Mouse (Mus musculus): ENCODE results near the gene Cacna1e.

The Cacna1e gene

GRCm38 (mm10) chr1:154779908-154780514 lies 104.3 kb downstream of the Cacna1e start:
- DNase-seq: no peak

DNA sequence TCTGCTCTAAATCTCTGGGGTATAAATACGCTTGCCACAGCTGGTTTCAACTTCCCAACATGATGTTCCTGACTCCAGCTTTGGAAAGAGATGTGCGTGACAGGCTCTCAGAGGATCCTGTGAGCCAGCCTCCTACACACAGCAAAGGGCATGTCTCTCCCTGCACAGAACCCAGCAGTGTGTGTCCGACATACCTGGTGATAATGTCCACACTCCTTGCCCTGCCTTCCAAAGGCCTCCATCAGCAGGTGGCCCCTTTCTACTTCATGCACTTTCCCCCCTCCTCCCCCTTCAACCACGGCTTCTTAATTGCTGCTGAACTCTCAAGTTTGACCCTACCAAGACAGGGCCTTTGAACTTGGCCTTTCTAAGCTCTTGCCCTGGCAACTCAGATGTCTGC lies 108.0 kb downstream of the Cacna1e start:
- no peak for DNase-seq

- no peak for DNase-seq
These were observed 109.8 kb downstream of the Cacna1e start for GRCm38 (mm10) chr1:154774468-154774867.

GRCm38 (mm10) chr1:154771111-154771510 lies 113.2 kb downstream of the Cacna1e start:
- DNase-seq: peak; percentile 37 to 51

GRCm38 (mm10) chr1:154770542-154770941 lies 113.8 kb downstream of the Cacna1e start:
- DNase-seq: no peak

GRCm38 (mm10) chr1:154763132-154763531 lies 121.2 kb downstream of the Cacna1e start:
- DNase-seq: no peak

DNA sequence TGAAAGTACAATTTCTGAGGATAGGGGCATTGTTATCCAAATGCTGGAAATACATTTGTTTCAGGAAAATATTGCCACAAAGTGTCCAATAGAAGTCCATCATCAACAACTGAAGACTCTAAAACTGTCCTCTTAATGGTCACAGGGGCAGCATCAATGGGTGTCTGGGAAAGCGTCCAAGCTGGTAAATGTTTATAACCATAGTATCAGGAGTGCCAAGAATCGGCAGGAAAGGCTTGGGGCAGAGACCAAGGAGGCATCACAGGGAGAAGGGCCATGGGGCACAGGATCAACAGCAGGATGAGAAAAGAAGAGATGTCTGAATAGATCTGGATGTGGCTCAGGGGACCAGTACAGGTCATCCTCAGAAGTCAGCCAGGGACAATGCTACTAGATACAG lies 132.2 kb downstream of the Cacna1e start:
- DNase-seq: no peak

DNA sequence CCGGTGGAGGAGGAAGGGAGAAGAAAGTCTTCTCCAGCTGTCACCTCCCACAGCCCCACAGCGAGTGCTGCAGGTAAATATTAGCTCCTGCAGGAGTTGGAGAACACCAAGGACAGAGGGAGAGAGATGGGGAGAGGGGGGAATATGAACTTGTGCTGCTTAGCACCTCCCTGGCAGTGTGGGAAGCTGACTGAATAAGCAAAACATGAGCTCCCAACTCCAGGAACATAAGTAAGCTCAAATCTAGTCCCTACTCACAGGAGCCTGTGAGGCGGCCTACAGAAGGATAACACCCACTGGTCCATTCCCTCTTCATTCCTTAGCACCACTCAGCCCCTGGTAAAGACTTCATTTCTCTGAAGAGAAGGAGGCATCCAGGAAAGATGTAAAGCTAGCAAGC lies 135.8 kb downstream of the Cacna1e start:
- DNase-seq: no peak

- no peak for DNase-seq
These were observed 139.1 kb downstream of the Cacna1e start for GRCm38 (mm10) chr1:154745241-154745640.

DNA sequence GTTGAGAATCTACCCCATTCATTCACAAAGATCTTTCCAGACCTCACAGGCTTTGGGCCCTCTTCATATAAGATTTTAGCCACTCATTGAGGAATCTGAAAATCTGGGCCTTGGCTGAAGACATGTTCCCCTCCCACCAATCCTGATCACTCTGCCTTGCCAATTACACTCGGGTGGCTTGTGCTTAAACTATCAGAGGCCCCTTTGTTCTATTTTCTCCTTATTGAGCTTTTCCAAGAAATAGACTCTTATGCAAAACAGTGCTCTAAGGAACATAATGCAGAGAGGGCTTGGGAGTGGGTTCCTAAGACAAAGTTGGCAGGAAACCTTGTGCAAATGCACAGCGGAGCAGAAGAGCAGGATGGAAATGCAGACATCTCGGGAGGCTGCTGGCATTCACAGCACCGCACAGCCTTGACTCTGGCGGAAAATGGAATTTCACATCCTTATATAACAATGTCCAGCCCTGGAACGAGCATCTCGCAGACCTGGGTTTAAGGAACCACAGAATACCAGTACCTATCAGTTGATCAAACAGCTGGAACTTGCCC lies 153.8 kb downstream of the Cacna1e start:
- peak in 1 of 2 experiments; percentile 31 for DNase-seq

GRCm38 (mm10) chr1:154729269-154729980 lies 154.9 kb downstream of the Cacna1e start:
- peak; percentile 90 to 94 for DNase-seq

GRCm38 (mm10) chr1:154728682-154729081 lies 155.6 kb downstream of the Cacna1e start:
- DNase-seq: no peak

GRCm38 (mm10) chr1:154727696-154728095 lies 156.6 kb downstream of the Cacna1e start:
- DNase-seq: no peak

DNA sequence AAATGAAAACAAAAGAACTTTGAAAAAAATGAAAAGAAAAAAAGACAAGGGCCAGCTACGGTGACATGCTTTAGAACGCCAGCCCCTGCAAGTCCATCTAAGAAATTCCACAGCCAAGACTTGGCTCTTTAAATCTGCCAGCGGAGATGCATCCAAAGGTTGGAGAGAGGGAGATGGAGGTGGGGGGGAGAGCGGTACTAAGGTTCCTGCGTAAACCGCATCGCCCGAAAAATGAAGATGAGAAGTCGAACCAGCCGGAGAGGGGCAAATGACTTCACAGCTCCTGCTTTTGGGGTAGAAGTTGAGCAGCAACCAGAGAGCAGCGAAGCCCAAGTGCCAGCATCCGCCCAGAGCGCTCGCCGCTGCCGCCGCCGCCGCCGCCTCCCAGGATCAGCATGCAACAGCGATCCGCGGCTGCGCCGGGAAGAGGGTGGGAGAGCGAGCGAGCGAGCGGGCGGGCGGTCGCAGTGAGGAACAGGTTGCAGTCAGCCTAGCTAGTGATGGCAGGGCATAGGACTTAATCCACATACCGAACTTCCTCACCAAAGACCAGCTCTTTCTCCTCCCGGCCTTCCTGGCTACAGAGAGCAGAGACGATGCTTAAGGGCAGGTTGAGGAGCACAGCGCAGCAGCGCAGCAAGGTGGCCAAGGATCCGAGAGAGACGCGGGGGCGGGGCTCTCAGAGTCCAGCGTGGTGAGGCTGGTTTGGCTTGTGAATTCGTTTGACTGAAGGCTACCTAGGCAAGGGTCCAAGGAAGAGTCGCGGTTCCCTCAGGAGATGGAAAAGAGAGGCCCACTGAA lies 157.7 kb downstream of the Cacna1e start:
- peak; percentile 66 to 70 for DNase-seq

GRCm38 (mm10) chr1:154725356-154726320 lies 158.7 kb downstream of the Cacna1e start:
- DNase-seq: no peak

DNA sequence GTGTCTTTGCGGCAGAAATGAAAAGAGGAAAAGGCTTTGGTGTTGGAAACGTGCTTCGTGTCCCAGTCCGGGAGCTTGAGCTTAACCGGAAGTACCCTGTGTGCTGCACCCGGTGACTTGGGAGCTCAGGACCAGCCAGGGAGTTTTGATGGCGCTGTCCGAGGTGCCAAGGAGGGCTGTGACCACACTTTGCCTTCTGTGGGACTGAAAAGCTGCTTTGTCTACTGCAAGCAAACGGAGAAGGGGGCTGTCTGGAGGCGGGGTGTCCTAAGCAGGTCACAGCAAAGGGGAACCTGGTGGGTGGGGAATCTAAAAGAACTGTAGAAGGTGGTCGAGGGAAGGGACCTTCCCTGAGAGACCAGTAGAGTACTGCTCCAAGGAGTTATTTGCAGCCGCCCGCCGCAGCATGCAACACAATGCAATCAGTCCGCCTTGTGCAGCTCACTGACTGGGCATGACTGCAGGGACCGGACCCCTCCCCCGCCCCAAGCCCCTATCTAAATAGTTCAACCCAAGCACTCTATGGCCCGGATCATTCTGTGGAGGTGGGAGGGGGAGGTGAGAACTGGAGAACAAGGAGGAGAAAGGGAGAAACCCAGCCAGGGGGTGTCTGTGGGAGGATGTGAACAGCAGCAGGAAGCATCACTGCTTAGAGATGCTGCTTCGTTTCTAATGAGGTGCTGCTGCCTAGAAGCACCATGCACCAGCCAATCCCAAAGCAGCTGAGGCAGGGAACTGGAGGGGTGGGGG lies 160.6 kb downstream of the Cacna1e start:
- DNase-seq: no peak

DNA sequence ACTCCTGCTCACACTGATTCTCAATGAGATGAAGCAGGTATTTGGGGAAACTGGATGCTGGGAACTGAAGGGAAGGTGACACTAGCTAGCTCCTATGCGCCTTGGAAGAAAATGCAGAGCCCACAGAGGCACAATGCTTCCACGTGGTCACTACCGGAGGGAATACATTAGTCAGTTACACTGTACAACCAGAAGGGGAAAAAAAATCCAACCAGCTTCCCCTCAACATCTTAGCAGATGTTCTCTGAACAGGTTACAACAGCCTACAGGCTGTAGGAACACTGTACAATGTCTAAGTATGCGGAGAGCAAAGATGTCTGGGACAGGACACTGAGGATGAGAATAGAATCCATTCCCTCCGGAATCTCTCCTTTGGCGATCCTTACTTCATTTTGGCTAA lies 161.2 kb downstream of the Cacna1e start:
- no peak for DNase-seq

GRCm38 (mm10) chr1:154715596-154715995 lies 168.7 kb downstream of the Cacna1e start:
- DNase-seq: no peak

DNA sequence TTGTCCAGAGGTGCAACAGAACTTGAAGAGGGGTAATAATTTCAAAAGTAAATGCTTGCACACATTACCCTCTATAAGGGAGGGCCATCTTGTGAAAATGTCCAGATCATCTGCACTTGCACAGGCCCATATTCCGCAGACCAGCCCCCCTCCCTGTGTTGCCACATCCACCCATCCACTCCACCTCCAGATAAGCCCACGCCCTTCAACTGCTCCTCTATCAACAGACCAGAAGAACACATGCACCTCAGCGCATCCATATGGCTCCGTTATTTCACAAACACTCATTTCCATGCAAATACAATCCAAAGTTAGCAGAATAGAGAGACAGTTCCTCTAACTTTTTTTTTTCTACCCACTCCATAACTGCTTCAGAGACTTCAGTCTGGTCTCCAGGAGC lies 171.6 kb downstream of the Cacna1e start:
- DNase-seq: no peak

- no peak for DNase-seq
These were observed 176.6 kb downstream of the Cacna1e start for GRCm38 (mm10) chr1:154707584-154708290.

GRCm38 (mm10) chr1:154706974-154707373 lies 177.3 kb downstream of the Cacna1e start:
- no peak for DNase-seq

Measured in cerebellum, postnatal 14 days (tissue).